Mouse (Mus musculus) heart, postnatal 25 days (tissue): Measurements from ENCODE around the gene Htr5a. TPM values are rescaled to one million over a fixed set of nuclear protein-coding genes. Genes with fewer than 3 reads are reported as not detected.
A peak's percentile ranks its signal among the peaks of the same experiment; 100 is the strongest.

Source experiments
- DNase-seq: peaks from one replicate; pipeline ENCODE4 v3.0.0; 2022; ENCODE audit warnings: low spot score
- intact Hi-C: fragments of 180-260 bp; cut with DNase I; formaldehyde crosslinking; loops from one replicate; pipeline ENCODE4 v1.15.1; 2025
- total RNA-seq, 2 experiments: library from RNA; stranded (reverse); gene quantifications; 2 replicates each; pipeline ENCODE4 v1.2.3; 2021

The Htr5a gene
- not detected for total RNA-seq

DNA sequence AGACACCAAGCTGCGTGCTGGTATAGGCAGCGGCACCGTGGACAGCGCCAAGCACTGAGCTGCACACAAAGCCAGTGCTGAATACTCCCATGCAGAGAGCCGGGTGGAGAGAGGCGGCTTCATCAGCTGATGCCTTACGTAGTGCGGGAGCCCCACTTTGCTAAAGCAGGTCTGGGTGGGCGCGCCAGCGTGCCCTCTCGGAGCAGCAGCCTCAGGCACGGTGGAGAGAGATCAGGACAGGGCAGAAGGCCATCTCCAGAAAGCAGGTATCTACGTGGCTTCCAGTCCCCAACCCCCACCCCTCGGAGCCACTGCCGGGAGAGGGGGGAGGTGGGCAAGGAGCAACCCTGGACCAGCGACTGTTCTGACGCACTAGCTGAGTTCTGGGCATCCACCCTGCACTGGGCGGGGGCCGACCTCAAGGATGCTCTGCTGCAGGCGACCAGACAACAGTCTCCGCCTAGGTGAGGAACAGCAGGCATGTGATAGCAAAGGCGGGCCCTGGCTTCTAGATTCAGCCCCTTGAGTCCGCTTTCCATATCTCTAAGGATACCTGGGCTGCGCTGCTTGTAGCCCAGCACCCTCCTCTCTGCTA is at the start of gene Htr5a:
Gene Htr5a (plus strand): TSS at position 449 of the 595 bp plus-strand sequence.
- no peak for DNase-seq
- intact Hi-C loops = no loop called here

DNA sequence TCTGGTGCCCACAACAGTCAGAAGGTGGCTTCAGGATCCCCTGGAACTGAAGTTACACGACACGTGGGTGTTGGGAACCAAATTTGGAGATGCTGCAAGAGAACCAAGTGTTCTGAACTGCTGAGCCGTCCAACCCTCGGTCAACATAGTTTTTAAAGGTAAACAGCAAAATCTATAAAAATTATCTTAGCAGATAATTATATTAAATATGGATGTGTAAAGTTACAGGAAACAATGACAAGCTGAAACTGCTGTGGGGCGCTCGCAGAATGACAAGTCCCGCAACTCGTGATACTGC is 49.8 kb upstream of the Htr5a start:
- intact Hi-C loops = loop anchor here (5.0 to 10.0 kb wide), 2 partner anchors 110 to 303 kb away; no protein-coding TSS in a partner anchor
- no peak for DNase-seq

DNA sequence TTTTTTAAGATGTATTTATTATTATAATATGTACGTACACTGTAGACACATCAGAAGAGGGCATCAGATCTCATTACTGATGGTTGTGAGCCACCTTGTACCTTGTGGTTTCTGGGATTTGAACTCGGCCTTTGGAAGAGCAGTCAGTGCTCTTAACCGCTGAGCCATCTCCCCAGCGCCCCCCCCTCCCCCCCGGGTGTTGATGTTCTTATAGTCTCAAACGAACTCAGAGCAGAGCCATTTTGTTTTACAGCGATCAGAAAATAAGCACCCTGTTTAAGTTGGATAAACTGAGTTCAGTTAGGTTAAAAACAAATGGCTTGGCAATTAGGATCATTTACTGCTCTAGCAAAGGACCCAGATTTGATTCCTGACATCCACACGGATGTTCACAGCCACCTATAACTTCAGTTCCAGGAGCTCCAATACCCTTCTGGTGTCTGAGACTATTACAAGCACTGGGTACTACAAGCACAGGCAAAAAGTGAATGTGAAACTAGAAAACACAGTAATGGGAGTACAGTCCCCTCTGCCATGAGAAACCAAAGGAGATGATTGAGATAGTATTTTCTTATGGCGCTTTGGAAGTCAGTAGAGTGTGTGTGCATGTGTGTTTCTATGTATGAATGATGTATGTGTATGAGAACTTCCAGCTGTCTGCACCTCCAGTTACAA is 49.3 kb upstream of the Htr5a start:
- intact Hi-C loops = loop anchor here (5.0 to 10.0 kb wide), 2 partner anchors 110 to 302 kb away; no protein-coding TSS in a partner anchor
- DNase-seq = no peak

DNA sequence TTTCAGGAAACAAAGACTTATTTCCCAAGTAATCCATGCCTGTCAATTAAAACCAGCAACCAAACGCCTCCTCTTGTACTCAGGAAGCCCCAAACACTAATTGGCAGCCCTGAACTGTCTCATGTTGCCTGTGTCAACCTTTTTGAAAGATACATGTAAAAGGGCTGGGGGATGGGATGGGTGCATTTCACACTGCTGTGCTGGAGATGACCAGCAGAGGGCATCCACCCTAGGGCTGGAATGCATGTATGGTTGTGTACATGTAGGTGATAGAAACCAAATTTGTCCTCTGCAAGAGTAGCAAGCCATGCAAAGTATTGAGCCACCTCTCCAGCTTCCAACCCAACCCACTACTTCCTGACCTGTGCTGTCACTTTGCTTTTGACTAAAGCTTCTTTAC is 48.0 kb upstream of the Htr5a start:
- peak; percentile 11 for DNase-seq
- intact Hi-C loops = loop anchor here (5.0 to 10.0 kb wide), 2 partner anchors 112 to 301 kb away; no protein-coding TSS in a partner anchor

DNA sequence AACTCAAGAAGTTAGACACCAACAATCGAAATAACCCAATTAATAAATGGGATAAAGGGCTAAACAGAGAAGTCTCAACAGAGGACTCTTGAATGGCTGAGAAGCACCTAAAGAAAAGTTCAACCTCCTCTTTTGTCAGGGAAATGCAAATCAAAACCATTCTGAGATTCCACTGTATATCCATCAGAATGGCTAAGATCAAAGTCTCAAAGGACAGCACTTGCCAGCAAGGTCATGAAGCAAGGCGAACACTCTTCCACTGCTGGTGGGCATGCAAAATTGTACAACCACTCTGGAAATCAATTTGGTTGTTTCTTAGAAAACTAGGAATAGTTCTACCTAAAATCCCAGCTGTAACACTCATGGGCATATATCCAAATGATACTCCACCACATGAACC is 27.7 kb upstream of the Htr5a start:
- DNase-seq = no peak
- intact Hi-C loops = no loop called here

DNA sequence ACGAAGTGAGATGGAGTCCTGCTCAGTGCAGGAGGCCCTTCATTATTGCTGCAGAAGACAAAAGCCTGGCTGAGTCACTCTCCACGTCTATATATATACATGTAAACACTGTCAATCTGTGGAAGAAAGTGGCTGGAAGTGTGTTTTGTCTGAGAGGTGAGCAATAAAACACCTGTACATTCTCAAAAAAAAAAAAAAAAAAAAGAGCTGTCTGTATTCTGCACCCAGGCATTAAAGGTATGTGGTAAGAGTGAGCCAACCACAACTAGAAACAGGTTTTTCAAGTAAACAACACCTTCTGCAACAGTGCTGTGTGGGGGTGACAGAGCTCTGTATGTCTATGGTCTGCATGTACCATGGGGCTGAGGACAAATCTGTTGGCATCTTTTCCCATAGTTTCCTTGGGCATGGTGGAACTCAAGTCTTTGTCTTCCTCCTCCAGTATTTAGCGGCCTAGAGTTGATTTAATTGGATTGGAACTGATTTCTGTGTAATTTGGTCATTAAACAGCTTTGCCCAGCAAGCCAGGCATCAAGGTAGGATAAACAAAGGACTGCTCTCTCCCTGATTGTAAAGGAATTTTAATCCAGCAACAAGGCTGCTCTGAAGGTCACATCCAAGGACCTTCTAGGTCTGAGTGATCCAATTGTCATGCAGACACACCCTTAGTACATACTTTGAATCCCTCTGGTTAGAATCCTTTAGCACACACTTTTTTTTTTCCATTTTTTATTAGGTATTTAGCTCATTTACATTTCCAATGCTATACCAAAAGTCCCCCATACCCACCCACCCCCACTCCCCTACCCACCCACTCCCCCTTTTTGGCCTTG is 22.9 kb upstream of the Htr5a start:
- intact Hi-C loops = no loop called here
- DNase-seq = no peak

DNA sequence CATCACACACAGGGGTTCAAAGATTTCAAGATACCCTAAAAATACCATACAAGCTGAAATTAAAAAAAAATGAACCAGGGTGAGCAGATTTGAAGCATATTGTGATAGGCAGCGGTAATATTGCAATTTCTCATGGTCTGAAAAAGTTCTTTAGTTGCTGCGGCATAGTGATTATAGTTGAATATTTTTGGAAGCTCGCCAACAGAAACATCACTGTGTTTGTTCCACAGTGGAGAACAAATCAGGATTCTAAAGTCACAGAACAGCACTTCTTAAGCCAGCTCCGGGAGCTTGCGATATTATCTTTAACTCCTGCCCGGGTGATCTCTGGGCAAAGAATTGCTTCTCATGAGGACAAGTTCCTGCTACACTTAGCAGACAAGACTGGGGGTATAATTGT is 20.8 kb upstream of the Htr5a start:
- no peak for DNase-seq
- intact Hi-C loops = no loop called here

DNA sequence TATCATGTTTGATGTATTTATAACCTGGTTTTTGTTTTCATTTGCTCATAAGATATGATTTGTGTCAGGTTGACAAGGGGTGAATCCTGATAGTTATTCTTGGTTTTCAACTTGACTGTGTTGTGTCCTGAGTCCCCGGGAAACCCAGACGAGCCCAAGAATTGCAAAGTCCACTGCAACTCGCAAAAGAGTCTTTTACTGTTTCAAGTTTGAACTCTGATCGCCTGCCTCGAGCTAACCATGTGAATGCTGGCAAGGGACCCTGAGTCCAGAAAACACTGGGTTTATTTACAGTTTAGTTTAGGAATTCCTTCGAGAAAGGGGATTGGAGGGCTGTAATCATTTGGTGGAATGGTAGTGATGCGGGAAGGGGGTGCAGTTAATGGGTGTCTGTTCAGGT is 14.0 kb upstream of the Htr5a start:
- intact Hi-C loops = no loop called here
- no peak for DNase-seq

DNA sequence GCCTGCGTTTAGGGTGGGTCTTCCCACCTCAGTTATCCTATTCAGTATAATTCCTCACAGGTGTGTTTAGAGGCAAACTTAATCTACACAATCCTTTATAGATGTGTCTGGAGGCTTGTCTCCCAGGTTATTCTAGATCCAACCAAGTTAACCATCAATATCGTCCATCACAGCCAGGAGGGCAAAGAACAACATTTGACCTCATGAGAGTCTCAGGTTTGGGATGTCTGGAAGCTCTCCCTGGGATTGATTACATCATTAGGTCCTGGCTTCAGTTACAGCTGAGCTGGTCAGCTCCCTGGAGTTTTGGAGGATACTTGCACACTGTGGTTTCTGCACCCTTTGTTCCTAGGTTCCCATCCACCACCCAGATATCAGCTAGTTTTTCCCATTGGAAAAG is 6.9 kb upstream of the Htr5a start:
- no peak for DNase-seq
- intact Hi-C loops = no loop called here

DNA sequence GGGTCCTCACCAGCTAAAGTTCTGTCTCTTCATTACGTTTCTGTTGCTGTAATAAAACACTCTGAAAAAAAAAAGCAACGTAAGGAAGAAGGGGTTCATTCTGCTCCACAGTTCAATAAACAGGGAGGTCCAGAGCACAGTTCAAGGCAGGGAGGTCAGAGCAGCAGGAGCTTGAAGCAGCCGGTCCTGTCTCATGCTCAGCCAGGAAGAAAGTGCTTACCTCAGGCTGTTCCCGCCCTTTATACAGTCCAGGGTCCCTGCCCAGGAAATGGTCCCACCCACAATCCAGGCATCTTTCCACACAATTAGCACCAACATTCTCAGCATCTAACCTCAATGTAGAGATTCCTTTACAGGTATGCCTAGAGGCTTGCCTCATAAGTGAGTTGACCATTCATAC is 3.9 kb upstream of the Htr5a start:
- intact Hi-C loops = no loop called here
- no peak for DNase-seq

DNA sequence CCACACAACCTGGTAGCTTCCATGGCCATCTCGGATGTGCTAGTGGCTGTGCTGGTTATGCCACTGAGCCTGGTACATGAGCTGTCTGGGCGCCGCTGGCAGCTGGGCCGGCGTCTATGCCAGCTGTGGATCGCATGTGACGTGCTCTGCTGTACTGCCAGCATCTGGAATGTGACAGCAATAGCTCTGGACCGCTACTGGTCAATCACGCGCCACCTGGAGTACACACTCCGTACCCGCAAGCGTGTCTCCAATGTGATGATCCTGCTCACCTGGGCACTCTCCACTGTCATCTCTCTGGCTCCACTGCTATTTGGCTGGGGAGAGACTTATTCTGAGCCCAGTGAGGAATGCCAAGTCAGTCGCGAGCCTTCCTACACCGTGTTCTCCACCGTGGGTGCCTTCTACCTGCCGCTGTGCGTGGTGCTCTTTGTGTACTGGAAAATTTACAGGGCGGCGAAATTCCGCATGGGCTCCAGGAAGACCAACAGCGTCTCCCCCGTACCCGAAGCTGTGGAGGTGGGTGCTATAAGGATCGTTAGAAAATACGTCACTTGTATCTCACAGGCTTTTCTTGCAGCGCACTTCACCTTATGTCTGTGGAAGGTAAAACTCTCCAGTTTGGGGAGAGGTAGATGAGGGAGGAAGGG is 847 bp downstream of the Htr5a start:
- no peak for DNase-seq
- intact Hi-C loops = no loop called here

DNA sequence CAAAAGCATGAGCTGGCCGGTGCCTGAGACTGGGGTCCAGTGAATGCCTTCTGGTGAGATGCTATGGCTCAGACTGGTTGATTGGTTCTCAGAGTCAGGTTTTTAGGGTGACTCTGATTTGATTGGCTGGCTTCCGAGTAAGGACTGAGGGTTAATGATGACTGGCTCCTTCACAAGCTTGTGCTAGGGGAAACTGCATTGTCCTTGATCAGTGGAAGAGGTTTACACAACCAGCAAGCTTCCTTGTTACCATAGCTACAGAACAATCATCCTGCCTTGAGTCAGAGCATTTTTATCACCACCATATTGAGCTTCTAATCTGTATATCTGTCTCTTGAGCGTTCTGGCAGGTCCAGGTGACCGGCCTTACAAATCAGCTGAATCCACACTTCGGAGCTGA is 5.0 kb downstream of the Htr5a start:
- intact Hi-C loops = no loop called here
- no peak for DNase-seq

DNA sequence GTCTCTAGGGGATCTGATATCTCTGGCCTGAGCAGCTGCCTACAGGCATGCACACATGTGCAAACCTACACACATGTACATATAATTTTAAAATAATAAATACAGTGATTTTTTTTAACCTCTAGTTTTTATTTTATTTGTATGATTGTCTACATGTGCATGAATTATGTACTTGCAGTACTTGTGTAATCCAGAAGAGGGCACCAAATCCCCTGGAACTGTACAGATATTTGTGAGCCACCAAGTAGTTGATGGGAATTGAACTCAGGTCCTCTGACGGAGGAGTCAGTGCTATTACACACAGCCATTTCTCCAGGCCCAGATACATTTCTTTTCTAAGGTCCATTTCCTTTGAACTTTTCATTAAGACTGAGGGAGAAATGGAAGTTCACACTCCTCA is 12.3 kb downstream of the Htr5a start:
- intact Hi-C loops = loop anchor here (2.0 kb wide), 1 partner anchor 241 kb away; no protein-coding TSS in a partner anchor
- no peak for DNase-seq

DNA sequence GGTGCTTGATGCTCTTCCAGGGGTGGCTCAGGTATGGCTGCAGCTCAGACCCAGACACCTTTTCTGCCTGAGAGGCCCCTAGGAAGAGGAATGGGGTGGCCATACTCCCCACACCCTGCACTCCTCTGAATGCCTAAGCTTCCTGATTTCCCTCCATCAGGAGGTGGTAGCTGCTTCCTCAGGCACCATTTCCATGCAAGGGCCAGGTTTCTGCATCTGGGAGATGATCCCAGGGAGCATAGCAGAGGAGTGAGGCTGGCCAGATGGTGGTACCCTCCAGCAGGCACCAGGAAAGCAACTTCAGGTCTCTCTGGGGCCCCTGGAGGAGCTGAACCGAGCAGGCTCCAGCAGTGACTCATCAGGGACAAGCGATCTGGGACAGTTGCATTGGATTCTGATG is 13.8 kb downstream of the Htr5a start:
- DNase-seq = no peak
- intact Hi-C loops = loop anchor here (2.0 kb wide), 1 partner anchor 239 kb away; no protein-coding TSS in a partner anchor

DNA sequence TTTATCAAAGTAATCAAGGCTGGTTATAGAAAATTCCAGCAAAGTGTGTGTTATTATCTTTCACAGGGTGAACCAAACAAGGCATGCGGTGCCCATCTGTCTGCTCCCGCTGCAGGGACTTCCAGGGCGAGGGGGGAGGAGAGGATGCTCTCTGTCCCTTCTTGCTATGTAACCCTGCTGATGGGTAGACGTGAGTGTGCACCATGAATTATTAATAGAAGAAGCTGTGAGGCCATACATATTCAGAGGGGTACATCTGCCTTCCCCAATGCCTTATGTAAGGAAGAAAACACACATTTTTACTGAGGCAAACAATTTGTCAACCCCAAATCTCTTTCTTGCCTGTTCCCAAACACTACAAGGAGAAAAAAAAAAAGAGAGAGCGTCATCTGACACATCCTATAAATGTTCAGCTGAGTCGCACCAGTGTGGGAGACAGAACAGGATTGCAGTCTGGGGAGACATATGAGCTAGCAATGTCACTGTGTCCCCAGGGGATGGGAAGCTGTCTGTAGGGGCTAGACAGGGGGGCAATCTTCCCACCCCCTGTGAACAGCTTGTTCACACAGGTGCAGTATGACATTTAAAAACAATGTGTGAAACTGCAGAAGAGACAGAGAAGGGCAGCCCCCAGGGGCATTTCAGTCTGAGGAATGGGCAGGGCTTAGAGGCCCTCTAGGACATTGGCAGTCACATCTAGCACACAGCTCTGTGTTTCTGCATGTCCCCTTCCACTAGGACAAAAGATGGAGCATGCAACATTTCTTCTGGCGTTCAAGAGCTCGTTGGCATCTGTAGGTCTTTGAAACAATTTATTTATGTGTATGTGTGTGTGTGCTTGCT is 31.5 kb downstream of the Htr5a start:
- intact Hi-C loops = no loop called here
- DNase-seq = no peak

DNA sequence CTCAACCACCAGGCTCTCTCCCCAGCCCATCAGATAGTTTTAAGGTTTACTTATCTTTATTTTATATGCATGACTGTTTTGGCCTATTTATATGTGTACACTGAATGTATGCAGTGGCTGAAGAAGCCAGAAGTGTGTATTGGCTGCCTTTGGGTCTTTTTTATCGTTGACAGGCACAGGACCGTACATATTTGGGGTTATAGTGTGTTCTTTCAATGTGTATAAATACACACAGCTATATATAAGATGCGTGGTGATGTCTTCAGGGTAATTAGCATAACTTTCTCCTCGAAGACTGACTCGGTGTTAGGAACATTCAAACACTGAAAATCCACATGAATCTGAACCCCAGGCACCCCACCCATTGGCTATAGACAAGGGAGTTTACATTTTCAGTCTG is 32.3 kb downstream of the Htr5a start:
- intact Hi-C loops = no loop called here

DNA sequence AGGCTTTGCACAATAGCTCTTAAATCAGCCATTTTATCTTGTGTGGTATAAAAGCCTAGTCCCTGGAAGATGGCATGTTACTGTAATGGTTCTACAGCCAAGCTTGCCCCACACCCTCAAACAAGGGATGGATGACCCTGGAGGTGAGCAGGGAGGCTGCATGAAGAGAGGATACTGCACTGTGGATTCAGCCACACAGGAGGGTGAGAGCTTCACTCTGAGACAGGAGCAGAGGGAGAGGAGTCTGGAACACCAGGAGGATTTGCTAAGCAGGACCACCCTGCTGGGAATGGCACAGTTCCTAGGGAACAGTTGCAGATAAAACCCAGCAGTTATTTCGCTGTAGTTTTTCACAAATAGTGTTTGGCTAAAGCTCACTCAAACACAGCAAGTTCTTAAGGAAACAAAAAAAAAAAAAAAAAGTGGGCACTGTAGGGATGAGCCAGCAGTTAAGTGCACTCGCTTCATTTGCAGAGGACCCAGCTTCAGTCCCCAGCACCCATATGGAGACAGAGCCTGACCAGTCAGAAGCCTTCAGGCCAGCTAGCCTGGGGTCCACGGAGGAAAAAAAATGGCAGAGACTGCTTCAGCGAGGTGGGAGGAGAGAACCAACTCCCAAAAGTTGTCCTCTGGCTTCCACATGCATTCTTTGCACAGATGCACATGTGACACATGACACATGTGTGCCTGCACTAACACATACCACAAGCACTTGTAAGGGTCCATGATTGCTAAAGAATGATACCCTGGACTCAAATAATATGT is 33.6 kb downstream of the Htr5a start:
- no peak for DNase-seq
- intact Hi-C loops = no loop called here

More for the DNA sequence above, 32.3 kb downstream of the Htr5a start:
- no peak for DNase-seq

DNA sequence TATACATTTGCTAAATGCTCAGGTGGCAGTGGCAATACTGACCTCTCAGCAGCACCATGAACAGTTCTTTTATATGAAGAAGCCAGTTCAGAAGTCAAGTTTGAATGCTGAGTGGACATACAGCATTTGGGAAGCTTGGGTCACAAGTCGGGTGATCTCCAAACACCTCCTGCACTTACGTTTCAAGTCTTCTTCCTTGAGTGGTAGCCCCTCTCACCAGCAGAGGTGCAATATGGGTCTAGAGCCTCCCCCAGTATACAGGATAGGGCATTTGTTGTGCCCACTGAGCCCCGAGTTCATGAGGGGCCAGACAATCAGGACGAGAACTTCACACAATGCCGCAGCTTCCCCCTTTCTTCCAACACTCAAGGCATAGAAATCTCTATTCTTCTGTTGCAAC is 36.4 kb downstream of the Htr5a start:
- DNase-seq = no peak
- intact Hi-C loops = no loop called here

DNA sequence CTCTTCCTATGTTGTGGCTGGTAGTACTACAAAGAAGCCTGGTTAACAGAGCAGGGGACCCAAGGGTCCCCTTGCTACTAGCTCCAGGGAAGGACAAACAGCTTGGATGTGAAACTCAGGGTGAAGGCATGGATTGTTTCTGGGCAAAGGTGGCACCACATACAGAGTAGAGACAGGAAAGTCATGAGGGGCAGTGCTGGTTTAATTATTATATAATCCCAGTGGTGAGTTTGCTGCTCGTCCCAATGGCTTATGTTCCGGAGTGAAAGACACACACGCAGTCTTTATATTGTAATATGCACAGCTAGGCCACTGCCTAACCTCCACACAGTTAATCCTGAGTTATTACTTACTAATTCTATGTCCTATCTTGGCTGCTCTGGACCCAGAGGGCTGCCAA is 37.8 kb downstream of the Htr5a start:
- no peak for DNase-seq
- intact Hi-C loops = no loop called here
